Mouse (Mus musculus) adrenal gland, postnatal 36 days (tissue): ENCODE results near the gene Vps13c. TPM values are rescaled to one million over a fixed set of nuclear protein-coding genes. Genes with fewer than 3 reads are reported as not detected.
A peak's percentile ranks its signal among the peaks of the same experiment; 100 is the strongest.

ENCODE experiments used
- DNase-seq, 2 experiments: peaks; one replicate each; pipeline ENCODE4 v3.0.0; 2021; ENCODE audit warnings: mixed read lengths in 1 of 2
- total RNA-seq, 2 experiments: library from RNA; stranded (reverse); gene quantifications; 2 replicates each; pipeline ENCODE4 v1.2.3; 2021

Vps13c gene
- total RNA-seq, 2 experiments from 2014 or later: 43.6 to 70.3 TPM

DNA sequence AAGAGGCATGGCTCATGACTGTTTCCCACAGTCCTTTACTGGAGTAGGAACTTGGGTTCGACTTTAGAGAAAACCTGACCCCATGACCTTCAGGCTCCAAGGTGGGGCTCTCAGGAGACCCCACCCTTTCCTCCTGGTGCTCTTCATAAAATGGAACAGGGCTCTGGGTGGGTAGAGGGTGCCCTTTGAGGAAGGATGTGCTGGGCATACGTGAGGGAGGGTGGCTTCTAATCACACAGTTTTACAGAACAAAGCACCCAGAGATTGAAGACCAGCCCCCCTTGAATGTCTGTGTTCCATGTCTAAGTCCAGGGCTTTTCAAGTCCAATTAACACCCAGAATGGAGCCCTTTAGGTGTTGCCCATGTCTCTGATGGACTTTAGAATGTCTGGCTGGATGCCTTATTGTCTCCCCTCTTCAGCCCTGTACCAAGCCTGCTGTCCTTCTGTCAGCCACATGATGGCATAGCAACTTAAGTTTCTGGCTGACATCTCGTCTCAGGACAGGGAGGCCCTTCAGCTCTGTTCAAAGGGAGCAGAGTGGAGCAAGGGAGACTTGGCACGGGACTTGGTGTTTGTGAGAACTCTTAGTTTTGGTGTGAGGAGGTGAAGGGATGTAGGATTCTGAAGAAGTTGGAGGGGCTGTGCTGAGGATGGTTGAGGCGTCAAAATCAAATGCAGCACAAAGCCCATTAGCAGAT, 176.2 kb downstream of the Vps13c start:
- peak; percentile 62 to 67 for DNase-seq

DNA sequence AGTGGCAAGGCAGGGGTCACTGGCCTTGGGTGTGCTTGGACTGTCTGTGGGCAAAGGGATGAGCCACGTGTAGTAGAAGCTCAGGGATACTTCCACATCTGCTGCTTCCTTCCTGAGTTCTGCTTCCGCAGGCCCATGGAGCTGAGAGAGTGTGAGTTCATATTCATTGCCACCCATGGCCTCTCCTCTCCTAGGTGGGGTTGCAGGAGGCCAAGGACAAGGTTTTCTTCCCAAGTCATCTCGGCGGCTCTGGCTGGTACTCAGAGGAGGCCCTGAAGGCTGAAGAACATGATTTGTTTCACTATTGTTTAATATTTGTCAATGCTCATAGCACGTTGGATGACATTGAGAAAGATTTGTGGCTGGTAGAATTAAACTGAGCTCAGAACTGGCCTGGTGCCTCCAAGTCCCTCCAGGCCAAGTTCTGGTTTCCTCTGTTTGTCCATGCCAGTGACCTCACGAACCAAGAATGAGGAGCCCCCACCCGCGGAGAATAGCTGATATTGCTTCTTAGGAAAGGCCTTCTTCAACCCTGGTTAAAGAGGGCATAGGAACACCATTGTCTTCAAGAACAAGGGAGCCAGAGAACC, 180.7 kb downstream of the Vps13c start:
- DNase-seq: peak; percentile 62 to 64

DNA sequence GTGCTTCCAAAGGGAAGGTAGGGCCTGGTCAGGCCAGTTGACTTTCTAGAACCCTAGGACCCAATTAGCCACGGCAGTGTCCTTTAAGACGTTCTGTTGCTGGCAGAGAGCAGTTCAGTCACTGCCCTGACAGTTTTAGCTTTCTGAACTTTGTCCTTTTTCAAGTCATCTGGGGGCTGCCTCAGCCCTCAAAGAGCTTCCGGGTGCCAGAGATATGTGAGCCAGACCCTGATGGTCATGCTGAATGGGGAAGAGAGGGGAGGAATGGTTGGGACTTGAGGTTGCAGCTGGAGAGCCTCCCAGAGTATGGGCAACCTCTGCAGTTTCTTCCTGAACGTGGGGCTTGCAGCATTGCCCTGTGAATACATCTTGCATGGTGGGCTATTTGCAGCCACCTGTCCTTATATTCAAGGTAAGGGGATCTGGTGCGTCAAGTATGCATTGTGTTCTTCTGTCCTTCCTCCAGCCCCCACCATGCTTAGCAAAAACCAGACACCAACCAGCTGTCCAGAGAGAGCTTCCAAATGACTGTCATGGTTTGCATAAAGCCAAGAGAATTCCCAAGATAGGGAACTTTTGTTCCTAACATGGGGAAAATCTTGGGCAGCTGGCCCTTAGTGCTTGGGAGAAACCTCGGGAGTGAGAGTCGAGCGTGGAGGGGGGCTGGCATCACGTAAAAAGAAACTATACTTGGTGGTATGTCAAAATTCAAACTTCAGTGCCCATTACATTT, 182.3 kb downstream of the Vps13c start:
- DNase-seq: no peak

DNA sequence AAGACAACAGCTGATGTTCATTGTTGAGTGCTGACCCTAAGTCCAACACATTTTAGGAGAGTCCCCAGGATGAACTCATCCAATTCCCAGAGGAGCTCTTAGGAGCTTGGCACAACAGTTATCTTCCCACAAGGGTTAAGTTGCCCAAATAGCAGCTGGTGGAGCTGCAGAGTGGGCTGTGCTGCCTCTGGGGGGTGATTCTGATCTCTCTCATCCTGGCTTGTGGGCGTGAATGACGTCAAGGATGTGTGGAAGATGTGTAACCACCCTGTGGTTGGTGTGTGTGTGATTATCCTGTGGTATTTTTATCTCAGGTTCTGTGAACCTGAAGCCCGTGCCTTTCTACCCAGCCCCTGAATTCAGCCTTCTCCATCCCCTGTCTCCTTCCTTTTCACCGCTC, 188.4 kb downstream of the Vps13c start:
- DNase-seq: no peak

DNA sequence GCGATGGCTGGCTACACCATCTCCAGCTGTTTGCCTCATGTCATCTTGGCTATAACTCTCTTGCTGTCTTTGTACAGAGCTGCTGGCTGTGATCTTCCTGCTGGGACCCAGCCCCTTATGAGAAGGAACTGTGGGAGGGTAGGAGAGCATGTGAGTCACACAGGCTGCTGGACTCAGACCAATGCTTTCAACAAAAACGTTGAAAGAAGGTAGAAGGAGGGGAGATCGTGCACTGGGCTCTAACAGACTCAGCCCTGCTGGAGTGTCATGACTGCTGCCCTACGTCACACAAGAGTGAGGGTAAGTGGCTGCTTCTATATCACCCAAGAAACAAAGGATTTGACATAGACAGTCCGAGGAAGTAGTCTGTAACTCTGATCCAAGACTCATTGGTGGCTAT, 193.6 kb downstream of the Vps13c start:
- peak in 1 of 2 experiments; percentile 20 for DNase-seq

Other genes starting within 250 kb of the Vps13c start
- 1 to 10 TPM; 1.1 to 2.0 TPM for gene C2cd4b, start 81.0 kb upstream of the Vps13c start, total RNA-seq
- not detected for gene C2cd4a, start 8.1 kb upstream of the Vps13c start, total RNA-seq